Mouse (Mus musculus): ENCODE results near the gene Nphp3. TPM values are rescaled to one million over a fixed set of nuclear protein-coding genes. Genes with fewer than 3 reads are reported as not detected.

Gene Nphp3
- total RNA-seq (2021): 1 to 10 TPM; 2.2 to 2.6 TPM
- long read RNA-seq, experiment 1, partial matches to known transcripts: 0 of 1 reads
- long read RNA-seq, experiment 1, other reads (novel, unspliced or antisense): 1 of 1 reads
- long read RNA-seq, experiment 2: 0 reads

- peak; percentile 98 for DNase-seq (ENCODE audit: low spot score in 2 of 2)
Measured at GRCm38 (mm10) chr9:104001921-104002859, at the start of gene Nphp3. TSS of gene Nphp3 (plus strand) at chr9:104002544.

GRCm38 (mm10) chr9:103958722-103959121, 43.6 kb upstream of the Nphp3 start:
- DNase-seq (ENCODE audit: low spot score in 2 of 2): no peak

DNA sequence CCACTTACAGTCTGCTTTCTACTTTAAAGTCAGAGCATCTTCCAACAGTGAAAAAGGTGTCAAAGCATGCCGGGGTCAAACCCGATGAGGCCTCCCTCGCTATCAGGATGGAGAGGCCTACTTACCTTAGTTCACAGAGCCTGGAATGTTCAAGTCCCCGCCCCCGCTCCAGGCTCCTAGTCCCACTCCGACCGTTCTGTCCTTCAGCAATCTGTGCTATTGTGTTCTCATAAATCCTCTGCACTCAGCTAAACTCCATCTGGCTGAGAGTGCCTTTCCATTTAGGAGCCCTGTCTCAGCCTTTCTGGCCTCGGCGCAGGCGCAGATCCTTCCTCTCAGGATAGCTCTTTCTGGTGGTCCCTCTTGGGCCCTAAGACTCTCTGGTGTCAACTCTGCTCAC, 42.4 kb upstream of the Nphp3 start:
- no peak for DNase-seq (ENCODE audit: low spot score in 2 of 2)

DNA sequence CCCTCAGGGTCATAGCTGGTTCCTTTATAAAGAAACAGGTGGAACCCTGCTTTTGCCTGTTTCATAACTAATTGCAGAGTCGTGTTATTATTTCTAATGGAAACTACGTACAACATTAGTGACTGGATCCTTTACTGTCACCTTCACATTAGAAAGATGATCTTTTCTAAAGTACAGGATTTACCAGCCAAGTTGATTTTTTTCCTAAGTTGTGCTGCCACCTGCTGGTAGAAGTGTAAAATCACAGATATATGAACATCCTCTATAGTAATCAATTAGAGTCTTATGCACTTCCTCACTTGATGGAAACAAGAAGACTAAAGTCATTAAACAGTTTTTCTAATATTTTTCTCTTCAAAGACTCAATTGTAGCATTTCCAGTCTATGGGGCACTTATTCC, 5.8 kb upstream of the Nphp3 start:
- DNase-seq (ENCODE audit: low spot score in 2 of 2): peak; percentile 35 to 44

DNA sequence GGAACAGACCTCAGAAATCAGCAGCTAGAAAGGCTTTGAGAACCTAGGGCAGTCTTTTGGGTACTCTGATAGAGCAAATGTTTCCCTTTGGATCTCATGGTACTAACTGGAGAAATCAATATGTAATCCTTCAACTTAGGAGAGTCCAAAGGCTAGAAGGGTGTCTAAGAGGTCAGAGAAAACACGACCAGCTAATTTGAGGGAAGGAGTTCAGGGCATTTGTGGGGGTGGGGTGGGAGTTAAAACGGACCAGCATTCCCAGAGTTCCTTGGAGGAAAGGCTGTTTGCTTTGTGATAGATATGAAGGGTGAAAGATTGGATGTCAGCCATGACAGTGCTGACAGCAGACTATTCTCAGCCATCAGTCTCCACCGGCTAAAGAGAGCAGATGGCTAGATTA, 1.7 kb upstream of the Nphp3 start:
- DNase-seq (ENCODE audit: low spot score in 2 of 2): no peak

DNA sequence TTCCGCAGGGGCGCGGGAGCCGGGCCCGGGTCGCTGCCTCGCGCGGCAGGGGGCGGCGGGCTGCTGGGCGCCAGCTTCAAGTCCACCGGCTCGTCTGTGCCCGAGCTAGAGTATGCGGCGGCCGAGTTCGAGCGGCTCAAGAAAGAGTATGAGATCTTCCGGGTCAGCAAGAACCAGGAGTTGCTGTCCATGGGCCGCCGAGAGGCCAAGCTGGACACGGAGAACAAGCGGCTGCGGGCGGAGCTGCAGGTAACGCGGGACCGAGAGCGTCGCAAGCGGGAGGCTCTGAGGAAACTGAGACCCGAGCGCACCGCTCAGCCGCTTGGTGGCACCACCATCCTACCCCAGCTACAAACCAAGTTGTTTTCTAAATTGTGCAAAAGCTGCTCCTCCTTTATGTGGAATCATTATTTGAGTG, 578 bp downstream of the Nphp3 start:
- peak in 1 of 2 experiments; percentile 59 for DNase-seq (ENCODE audit: low spot score in 2 of 2)

DNA sequence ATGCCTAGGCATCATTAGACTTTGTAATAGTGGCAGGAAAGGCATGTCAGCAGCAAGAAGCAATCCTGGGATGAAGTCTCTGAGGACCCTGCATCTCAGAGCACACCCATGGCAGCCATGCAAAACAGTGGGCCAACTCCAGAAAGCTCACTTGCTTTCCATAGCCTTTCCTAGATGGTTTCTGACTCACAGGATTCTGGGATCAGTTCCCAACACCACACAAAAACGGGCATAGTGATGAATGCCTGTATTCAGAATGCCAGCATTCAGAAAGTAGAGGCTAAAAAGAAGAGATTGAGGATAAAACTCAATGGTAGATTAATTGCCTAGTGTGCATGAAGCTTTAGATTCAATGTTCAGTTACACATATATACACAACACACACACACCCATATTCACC, 12.2 kb downstream of the Nphp3 start:
- DNase-seq (ENCODE audit: low spot score in 2 of 2): no peak

DNA sequence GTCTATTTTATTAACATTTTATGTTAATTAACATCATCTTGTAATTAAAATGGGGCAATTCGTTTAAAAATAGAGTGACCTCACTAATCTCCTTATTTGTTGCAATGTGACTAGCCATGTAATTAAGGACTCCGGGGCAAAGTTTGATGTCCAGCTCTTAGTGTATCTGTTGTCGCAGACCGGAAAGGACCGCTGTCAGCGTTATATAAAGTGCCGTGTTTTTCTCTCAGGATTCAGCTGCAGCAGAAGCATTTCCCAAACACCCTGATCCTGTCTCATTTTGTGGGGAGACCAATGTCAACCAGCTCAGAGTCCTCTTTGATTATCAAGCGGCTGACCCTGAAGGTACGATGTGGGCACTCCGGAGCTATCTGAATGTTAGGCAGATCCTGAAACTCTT, 18.7 kb downstream of the Nphp3 start:
- no peak for DNase-seq (ENCODE audit: low spot score in 2 of 2)

- DNase-seq (ENCODE audit: low spot score in 2 of 2): no peak
Measured at GRCm38 (mm10) chr9:104027186-104027585, 24.8 kb downstream of the Nphp3 start.

- DNase-seq (ENCODE audit: low spot score in 2 of 2): no peak
Measured at GRCm38 (mm10) chr9:104029861-104030260, 27.5 kb downstream of the Nphp3 start.

- no peak for DNase-seq (ENCODE audit: low spot score in 2 of 2)
Measured at GRCm38 (mm10) chr9:104034231-104034630, 31.9 kb downstream of the Nphp3 start.

DNA sequence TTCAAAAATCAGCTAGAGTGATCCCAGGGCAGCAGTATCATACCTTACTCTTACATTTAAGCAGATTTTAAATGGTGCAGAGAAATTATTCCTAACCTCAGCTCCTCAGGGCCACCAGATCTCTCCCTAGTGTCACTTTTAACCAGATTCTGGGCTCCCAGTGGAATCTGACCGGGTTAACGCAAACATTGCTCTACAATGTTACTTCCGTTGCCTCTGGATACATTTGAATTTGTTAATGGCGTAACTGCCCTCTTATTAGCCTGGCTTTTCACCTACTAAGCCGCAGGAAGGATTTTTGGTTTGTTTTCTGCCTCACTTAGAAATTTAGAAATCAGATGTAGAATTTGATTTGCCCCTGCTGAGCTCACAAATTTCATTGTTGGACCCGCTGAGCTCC, 32.4 kb downstream of the Nphp3 start:
- DNase-seq (ENCODE audit: low spot score in 2 of 2): no peak

- peak; percentile 73 to 77 for DNase-seq (ENCODE audit: low spot score in 2 of 2)
Measured at GRCm38 (mm10) chr9:104035261-104036015, 33.1 kb downstream of the Nphp3 start.

GRCm38 (mm10) chr9:104038266-104038665, 35.9 kb downstream of the Nphp3 start:
- DNase-seq (ENCODE audit: low spot score in 2 of 2): no peak

DNA sequence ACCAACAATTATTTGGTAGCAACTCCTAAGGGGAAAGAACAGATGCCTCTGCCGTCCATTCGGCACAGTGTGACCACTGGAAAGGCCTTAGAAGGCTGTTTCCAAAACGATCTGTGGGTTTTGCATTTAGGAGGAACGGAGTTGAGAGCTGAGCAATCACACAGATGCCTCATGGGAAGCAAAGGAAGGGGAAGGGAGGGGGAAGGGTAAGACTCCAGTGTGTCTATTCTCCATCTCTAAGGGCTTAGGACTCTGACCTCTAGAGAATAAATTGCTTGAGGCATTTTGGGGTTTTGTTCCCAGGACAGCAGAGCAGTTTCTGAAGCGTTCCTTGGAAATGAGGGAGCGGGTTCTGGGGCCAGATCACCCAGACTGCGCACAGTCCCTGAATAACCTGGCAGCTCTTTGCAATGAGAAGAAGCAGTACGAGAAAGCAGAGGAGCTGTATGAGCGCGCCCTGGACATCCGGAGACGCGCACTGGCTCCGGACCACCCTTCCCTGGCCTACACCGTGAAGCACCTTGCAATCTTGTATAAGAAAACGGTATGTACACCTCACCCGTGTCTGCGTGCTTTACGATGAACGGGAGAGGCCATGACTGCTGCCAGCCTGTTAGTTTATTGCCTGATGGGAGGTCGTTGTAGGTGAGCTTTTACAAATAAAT, 36.8 kb downstream of the Nphp3 start:
- DNase-seq (ENCODE audit: low spot score in 2 of 2): no peak

GRCm38 (mm10) chr9:104039742-104040141, 37.4 kb downstream of the Nphp3 start:
- no peak for DNase-seq (ENCODE audit: low spot score in 2 of 2)

GRCm38 (mm10) chr9:104040362-104040761, 38.0 kb downstream of the Nphp3 start, which contains the start of gene Gm28305:
TSS of gene Gm28305 (plus strand) at chr9:104040662.
- DNase-seq (ENCODE audit: low spot score in 2 of 2): no peak

- no peak for DNase-seq (ENCODE audit: low spot score in 2 of 2)
Measured at GRCm38 (mm10) chr9:104043676-104044075, 41.3 kb downstream of the Nphp3 start.

GRCm38 (mm10) chr9:104051028-104051427, 48.7 kb downstream of the Nphp3 start:
- DNase-seq (ENCODE audit: low spot score in 2 of 2): no peak

- peak in 1 of 2 experiments; percentile 72 for DNase-seq (ENCODE audit: low spot score in 2 of 2)
Measured at GRCm38 (mm10) chr9:104062430-104063243, 60.3 kb downstream of the Nphp3 start, which contains the start of gene Uba5. TSS of gene Uba5 (minus strand) at chr9:104063134.
